Mouse (Mus musculus) gastrocnemius, postnatal 4 days (tissue): Measurements from ENCODE around the gene Slc4a1. TPM values are rescaled to one million over a fixed set of nuclear protein-coding genes. Genes with fewer than 3 reads are reported as not detected.
"Not testable (repeated sequence)": the region's sequence is repeated elsewhere in the genome, so short reads cannot be mapped to it uniquely, and the experiment has no call there.

Experiments used
- DNase-seq, 2 experiments: peaks; one replicate each; pipeline ENCODE4 v3.0.0; 2021 to 2022; ENCODE audit warnings: low spot score in 2 of 2, mixed read lengths in 2 of 2
- total RNA-seq, 2 experiments: library from RNA; stranded (reverse); gene quantifications; 2 replicates each; pipeline ENCODE4 v1.2.3; 2021

Gene Slc4a1
- total RNA-seq, 2 experiments from 2014 or later: 2.5 to 7.2 TPM

GRCm38 (mm10) chr11:102399610-102400072 lies 33.6 kb upstream of the Slc4a1 start:
- peak in 1 of 2 experiments; percentile 42 for DNase-seq

GRCm38 (mm10) chr11:102399107-102399506 lies 33.1 kb upstream of the Slc4a1 start:
- no peak for DNase-seq

GRCm38 (mm10) chr11:102398007-102398825 lies 32.2 kb upstream of the Slc4a1 start:
- no peak for DNase-seq

GRCm38 (mm10) chr11:102396671-102397141 lies 30.7 kb upstream of the Slc4a1 start:
- no peak for DNase-seq

- no peak for DNase-seq
Measured at GRCm38 (mm10) chr11:102396263-102396662, 30.3 kb upstream of the Slc4a1 start.

- no peak for DNase-seq
Measured at GRCm38 (mm10) chr11:102395250-102395649, 29.2 kb upstream of the Slc4a1 start.

- no peak for DNase-seq
Measured at GRCm38 (mm10) chr11:102394421-102395124, 28.6 kb upstream of the Slc4a1 start.

GRCm38 (mm10) chr11:102393719-102394420 lies 27.9 kb upstream of the Slc4a1 start:
- DNase-seq: no peak

- peak; percentile 70 to 84 for DNase-seq
Measured at GRCm38 (mm10) chr11:102393238-102393634, 27.2 kb upstream of the Slc4a1 start, which contains the start of gene Rundc3a. Gene Rundc3a, plus strand, starts transcription at chr11:102393403.

- no peak for DNase-seq
Measured at GRCm38 (mm10) chr11:102392441-102393237, 26.6 kb upstream of the Slc4a1 start.

GRCm38 (mm10) chr11:102389436-102389835 lies 23.4 kb upstream of the Slc4a1 start:
- not testable (repeated sequence) for DNase-seq

- no peak for DNase-seq
Measured at GRCm38 (mm10) chr11:102386121-102386520, 20.1 kb upstream of the Slc4a1 start.

GRCm38 (mm10) chr11:102385075-102385474 lies 19.1 kb upstream of the Slc4a1 start:
- DNase-seq: no peak

GRCm38 (mm10) chr11:102384418-102384817 lies 18.4 kb upstream of the Slc4a1 start:
- no peak for DNase-seq

GRCm38 (mm10) chr11:102383365-102384136 lies 17.5 kb upstream of the Slc4a1 start:
- no peak for DNase-seq

GRCm38 (mm10) chr11:102382794-102383193 lies 16.8 kb upstream of the Slc4a1 start:
- DNase-seq: no peak

GRCm38 (mm10) chr11:102381341-102382100 lies 15.5 kb upstream of the Slc4a1 start:
- no peak for DNase-seq

GRCm38 (mm10) chr11:102380091-102380490 lies 14.1 kb upstream of the Slc4a1 start:
- no peak for DNase-seq

GRCm38 (mm10) chr11:102377186-102377585 lies 11.2 kb upstream of the Slc4a1 start:
- no peak for DNase-seq
